Mouse (Mus musculus) retina, postnatal 7 days (tissue): ENCODE data around the gene Drosha.
"Not testable (repeated sequence)": the region's sequence is repeated elsewhere in the genome, so short reads cannot be mapped to it uniquely, and the experiment has no call there.

ENCODE experiments used
- DNase-seq: peaks from one replicate; pipeline ENCODE4 v3.0.0-alpha.2; 2012; ENCODE audit warnings: low read depth, low spot score

Drosha gene

GRCm38 (mm10) chr15:12824197-12824952 is at the start of gene Drosha, which contains the start of gene 6030458C11Rik:
Gene Drosha, plus strand, starts transcription at chr15:12824815.
Gene 6030458C11Rik, minus strand, starts transcription at chr15:12824649.
- DNase-seq, result peak; percentile 99

- no peak for DNase-seq
These were observed 43.3 kb upstream of the Drosha start for GRCm38 (mm10) chr15:12781296-12781695.

DNA sequence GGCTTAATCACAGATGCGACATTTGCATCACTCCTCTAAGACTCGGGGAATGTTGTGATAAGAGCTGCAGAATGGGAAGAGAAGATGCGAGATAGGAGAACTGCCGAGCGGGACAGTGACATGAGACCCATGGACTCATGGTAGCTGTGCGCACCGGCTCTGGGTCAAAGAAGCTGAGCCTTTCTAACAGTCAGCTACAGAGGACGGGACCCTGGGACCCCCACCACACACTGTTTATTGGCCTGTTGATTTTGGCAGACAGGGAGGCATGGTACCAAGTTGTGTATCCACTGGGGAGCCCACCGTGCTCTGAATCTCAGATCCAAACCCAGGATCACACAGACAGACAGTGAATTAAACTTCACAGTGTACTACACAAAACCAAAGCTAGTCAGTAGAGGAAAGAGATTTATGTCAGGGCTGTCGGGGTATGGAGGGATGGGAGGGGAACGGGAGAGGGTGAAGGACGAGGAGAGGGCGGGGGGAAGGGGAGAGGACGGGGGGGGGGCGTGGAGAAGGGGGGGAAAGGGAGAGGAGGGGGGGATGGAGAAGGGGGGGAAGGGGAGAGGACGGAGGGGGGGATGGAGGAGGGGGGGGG is 42.8 kb upstream of the Drosha start:
- no peak for DNase-seq

GRCm38 (mm10) chr15:12788536-12788935 is 36.1 kb upstream of the Drosha start:
- no peak for DNase-seq

GRCm38 (mm10) chr15:12789406-12789867 is 35.2 kb upstream of the Drosha start:
- no peak for DNase-seq

DNA sequence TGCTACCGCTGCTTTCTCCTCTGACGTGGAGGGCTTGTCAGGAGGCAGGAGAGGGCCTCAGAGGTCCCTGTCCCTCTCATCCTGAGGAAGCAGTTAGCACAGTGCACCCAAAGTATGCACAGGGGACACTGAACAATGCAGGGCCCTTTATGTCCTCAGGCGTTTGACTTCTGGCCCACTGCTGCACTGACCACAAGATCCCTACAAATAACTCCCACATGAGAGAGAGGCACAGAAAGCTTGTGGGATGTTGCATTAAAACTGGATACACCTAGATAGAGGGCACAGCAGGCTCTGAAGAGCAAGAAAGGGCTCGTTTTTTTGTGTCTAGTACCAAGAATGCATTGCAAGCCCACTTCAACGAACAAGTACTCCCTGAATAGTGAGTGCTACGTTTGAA is 30.3 kb upstream of the Drosha start:
- no peak for DNase-seq

GRCm38 (mm10) chr15:12795457-12795894 is 29.1 kb upstream of the Drosha start:
- DNase-seq, result peak; percentile 73

DNA sequence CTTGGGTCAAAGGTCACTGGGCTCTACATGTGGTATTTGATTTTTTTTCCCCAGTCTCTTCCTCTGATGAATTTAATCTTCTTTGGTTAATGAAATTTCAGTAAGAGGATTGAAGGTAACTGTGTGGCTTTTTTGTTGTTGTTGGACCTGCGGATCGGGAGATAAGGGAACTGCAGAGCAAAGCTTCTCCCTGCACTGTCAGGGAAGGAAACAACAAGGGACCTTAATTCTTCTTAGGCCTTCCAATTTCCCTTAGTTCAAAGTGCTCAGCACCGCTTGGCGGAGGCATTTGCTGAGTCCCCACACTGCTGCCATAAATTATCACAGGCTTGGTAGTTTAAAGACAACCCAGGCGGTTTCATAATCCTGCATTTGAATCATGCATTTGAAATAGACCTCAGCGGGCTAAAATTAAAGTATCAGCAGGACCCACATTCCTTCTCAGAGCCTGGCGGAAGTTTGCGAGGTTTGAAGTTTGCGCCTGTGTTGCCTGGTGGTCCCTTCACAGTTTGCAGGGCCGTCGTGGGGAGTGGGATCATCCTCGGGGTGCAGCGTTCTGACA is 28.6 kb upstream of the Drosha start:
- DNase-seq, result no peak

- no peak for DNase-seq
These were observed 26.6 kb upstream of the Drosha start for GRCm38 (mm10) chr15:12798043-12798442.

- no peak for DNase-seq
These were observed 24.0 kb upstream of the Drosha start for GRCm38 (mm10) chr15:12800405-12801141.

DNA sequence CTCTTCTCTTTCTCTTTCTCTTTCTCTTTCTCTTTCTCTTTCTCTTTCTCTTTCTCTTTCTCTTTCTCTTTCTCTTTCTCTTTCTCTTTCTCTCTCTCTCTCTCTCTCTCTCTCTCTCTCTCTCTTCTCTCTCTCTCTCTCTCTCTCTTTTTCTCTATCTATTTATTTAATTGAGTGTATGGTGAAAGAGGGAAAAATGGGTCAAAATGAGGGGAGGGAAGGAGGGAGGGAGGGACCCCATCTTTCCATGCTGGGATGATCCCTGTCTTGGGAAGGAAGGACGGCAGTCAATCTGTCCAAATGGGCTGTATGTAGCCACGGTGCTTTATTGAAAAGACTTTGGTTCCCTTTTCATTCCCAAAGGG is 23.5 kb upstream of the Drosha start:
- not testable (repeated sequence) for DNase-seq

DNA sequence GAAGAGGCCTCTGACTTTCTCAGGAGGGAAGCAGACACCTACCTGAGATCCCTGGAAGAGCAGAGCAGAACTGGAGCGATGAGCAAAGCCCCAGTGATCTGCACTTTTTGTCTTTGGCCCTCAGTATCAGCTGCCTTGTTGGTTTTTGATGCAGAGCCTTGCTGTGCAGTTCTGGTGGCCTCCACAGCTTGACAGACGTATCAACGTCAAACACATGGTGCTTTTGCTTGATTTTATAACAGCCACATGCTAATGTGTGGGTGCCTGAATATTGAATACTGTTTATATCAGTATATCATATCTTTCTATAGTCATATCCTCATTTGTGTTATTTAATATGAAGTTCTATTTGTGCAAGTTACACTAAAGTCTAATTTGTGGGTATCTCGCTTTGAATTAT is 19.5 kb upstream of the Drosha start:
- no peak for DNase-seq

DNA sequence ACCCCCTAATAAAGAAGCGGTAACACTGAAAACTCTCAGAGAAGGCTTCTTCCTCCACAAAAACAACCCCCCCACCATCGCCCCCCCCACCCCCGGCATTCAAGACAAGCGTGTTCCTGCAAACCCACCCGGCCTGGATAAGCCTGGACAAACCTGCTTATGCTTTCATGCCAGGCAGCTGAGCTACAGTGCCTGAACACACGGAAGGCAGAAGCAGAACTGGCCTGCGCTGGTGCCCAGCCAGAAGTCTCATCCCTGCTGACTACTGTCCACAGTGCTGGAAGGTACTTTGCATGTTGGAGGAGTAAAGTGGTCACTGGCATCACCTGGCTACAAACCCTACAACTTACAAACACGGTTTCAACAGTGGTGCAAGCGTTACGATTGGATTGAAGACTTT is 17.5 kb upstream of the Drosha start:
- DNase-seq, result no peak

DNA sequence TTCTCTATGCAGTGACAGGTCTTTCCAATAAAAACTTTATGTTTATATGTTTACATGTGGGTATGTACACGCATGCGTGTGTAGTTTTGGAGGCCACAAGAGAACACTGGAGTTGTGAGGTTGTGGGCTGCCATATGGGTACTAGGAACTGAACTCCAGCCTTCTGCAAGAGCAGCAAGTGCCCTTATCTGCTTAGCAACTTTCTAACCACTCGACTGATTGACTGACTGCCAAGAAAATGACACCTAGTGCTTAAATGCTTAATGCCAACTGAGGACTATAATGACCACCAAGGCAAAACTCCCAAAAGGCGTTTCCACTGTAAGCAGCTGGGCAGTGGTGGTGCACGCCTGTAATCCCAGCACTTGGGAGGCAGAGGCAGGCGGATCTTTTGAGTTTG is 15.3 kb upstream of the Drosha start:
- DNase-seq, result no peak

DNA sequence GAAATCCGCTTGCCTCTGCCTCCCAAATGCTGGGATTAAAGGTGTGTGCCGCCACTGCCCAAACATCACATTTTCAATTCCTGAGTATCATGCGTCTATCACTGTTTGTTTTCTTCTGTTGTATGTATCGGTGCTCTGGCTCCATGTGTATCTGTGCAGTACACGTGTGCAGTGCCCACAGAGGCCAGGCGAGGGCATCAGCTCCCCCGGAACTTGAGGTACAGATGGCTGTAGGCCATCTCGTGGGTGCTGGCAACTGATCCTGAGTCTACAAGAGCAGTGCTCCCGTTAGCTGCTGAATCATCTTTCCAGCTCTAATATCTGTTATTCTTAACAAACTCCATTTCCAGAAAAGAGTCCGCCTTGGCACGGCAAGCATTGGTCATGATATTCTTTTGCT is 12.0 kb upstream of the Drosha start:
- no peak for DNase-seq

DNA sequence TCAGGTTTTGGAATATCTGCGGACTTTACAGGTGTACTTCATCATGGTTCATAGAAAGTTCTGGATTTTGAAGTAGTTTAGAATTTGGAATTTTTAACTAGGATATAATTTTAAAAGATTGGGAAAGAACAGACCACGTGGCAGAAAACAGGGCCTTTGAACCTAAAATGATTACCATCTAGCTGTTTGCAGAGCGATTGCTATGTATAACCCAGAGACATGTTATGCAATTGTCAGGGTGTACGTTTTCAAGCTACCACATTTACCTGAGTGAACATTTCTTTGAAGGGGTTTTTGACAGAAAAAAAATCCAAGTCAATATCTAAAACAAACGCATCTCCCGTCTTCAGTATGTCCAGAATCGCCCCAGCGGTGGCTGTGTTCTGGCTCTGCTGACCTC is 7.0 kb upstream of the Drosha start:
- no peak for DNase-seq

- no peak for DNase-seq
These were observed 1.9 kb upstream of the Drosha start for GRCm38 (mm10) chr15:12822416-12823395.

DNA sequence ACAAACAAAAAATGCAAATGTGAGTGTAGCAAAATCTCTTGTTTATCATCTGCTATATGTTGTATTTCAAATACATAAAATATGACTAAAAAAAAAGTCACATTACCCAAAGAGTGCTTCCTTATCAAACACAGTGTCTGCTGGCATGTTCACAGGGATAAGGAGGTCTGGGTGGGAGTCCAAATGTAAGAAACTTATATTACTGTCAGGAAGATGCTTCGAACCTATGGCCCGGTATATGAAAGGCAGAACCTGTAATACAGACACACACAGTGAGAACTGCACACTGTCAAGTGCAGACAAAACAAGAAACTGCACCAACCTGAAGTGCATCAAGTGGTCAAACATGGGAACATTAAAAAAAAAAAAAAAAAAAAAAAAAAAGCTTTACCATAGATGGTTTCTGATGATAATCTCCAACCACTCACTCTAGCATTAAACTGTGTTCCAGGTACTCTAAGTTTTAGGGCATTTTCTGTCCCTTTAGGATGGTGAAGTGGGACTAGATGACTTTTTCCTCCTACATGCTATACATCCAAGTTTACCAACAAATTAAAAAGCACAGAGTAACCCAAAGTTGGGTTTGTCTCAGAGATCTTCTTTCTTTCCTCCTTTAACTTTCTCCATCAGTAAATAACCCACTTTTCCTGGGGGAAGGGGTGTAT is 1.0 kb upstream of the Drosha start:
- no peak for DNase-seq

DNA sequence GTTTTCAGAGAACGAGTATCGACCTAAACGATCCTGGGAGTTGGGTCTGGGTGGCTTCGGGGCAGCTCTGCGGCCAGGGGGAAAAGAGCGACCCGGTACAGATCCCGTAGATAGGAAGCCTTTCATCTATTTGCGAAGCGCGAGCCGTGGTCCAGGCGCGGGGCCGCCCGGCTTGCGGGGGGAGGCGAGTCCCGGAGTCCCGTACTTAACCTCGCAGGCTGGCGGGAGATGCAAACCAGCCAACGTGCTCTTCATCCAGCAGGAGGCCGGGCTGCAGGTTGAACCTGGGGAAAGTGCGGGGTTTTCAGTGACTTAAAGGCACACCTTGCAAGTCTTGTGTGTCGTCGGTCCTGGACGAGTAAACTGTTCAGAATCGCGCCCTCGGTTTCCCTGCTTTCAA is 350 bp downstream of the Drosha start:
- DNase-seq, result no peak

DNA sequence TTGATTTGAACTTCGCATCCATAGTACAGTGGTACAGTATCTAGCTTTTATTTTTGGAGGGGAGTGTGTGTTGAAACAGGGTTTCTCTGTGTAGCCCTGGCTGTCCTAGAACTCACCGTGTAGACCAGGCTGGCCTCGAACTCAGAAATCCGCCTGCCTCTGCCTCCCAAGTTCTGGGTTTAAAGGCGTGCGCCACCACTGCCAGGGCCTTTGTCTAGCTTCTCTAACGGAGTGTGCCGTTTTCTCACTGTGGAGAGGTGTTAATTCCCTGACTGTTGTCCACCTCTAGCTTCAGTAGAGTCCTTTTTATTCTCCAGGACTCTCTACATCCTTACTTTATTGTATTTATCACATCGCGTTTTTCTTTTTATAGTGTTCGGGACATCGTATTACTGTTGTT is 793 bp downstream of the Drosha start:
- DNase-seq, result no peak
